Mouse (Mus musculus): Measurements from ENCODE around the gene Acp2. TPM values are rescaled to one million over a fixed set of nuclear protein-coding genes. Genes with fewer than 3 reads are reported as not detected.
A peak's percentile ranks its signal among the peaks of the same experiment; 100 is the strongest.
"Not testable (repeated sequence)": the region's sequence is repeated elsewhere in the genome, so short reads cannot be mapped to it uniquely, and the experiment has no call there.

Acp2 gene
- polyA plus RNA-seq, 1 experiment from 2014 or later = 27.7 TPM

DNA sequence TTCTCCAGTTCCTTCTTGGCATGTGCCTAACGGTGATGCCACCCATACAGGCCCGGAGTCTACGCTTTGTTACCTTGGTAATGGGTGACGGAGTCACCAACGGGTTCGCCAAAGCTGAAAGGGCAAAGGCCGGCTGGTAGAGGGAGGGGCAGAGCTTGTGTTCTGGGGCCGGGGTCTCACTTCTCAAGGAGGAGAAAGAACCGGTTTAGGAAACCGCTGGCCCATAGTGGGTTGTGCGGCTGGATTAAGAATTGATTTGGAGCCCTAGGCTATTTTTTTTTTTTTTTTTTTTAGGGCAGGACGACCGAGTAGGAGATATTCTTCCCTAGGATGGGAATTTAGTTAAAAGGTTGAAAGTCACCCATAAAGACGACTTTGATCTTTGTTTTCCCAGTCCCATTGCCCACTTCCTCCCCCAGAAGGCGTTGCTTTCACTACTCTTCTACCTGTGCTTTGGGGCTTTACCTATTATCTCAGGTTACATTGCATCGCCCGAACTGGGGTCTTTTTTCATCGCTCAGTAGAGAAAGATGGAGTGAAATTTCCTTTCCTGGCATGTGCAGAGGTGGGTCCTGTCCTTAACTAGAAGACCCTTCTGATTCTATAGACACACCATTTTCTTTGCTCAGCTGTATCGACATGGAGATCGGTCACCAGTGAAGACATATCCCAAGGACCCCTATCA lies 429 bp downstream of the Acp2 start:
- Histone ChIP-seq H3K27me3 (ENCODE audit: poor library complexity, severe bottlenecking) (no peaks in the 10 kb centered on the region), H3K4me3 (peak overlapping the region; percentile 85), H3K27ac (peak overlapping the region; percentile 94), H3K4me1 (peaks cover 25% of the 10 kb centered on the region), H3K36me3 (replicated peaks) (peaks cover 37% of the 10 kb centered on the region), H3K9me3 (no peaks in the 10 kb centered on the region)
- WGBS = 14% methylated on average over 20 of the region's 20 CpGs
- DNase-seq (ENCODE audit: extremely low spot score, low spot score) = no peak

DNA sequence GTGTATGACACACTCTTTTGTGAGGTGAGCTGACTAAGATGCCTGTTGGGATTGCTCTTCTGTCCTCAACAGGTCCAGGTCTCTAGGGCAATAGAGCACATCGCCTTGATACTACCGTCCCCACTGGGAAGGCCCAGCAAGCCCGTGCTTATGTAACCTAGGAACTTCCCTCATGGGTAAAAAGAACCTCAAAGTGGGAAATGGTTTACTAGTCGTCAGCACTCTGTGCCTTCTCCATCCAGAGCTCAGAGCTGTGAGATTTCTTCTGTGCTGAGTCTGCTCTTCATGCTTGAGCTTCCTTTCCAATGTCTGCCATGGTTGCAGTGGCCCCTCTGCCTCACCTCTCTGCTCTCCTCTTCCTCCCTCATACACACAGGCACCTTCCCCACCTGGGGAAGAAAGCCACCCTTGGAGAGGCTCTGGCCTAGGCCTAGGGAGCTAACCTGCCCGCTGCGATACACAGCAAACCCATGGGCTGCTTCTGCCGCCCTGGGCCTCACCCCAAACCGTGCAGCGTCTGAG lies 3.6 kb downstream of the Acp2 start:
- peaks cover 25% of the 10 kb centered on the region for H3K4me1 ChIP-seq
- H3K36me3 ChIP-seq (replicated peaks) = peaks cover 67% of the 10 kb centered on the region
- no peak overlapping the region for H3K27ac ChIP-seq
- H3K9me3 ChIP-seq = no peaks in the 10 kb centered on the region
- no peak for DNase-seq (ENCODE audit: extremely low spot score, low spot score)
- no peaks in the 10 kb centered on the region for H3K27me3 ChIP-seq (ENCODE audit: poor library complexity, severe bottlenecking)
- H3K4me3 ChIP-seq = no peak overlapping the region
- 95% methylated on average over 9 of the region's 9 CpGs for WGBS

DNA sequence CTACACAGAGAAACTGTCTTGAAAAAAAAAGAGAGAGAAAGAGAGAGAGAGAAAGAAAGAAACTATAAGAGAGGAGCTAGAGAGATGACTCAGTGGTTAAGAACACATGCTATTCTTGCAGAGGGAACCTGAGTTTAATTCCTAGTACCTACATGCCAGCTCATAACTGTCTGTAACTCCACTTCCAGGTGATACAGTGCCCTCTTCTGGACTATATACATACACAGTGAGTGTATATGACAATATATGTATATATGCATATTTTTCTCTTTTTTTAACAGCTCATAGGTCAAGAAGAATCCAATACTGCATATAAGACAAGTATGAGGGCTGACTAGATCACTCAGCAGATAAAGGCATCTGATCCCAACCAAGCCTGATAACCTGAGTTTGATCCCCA lies 10.6 kb downstream of the Acp2 start:
- no peak for DNase-seq (ENCODE audit: extremely low spot score, low spot score)
- Histone ChIP-seq H3K27ac (no peak overlapping the region), H3K27me3 (ENCODE audit: poor library complexity, severe bottlenecking) (no peaks in the 10 kb centered on the region), H3K4me3 (no peak overlapping the region), H3K9me3 (no peaks in the 10 kb centered on the region), H3K4me1 (no peaks in the 10 kb centered on the region), H3K36me3 (replicated peaks) (peaks cover 80% of the 10 kb centered on the region)

DNA sequence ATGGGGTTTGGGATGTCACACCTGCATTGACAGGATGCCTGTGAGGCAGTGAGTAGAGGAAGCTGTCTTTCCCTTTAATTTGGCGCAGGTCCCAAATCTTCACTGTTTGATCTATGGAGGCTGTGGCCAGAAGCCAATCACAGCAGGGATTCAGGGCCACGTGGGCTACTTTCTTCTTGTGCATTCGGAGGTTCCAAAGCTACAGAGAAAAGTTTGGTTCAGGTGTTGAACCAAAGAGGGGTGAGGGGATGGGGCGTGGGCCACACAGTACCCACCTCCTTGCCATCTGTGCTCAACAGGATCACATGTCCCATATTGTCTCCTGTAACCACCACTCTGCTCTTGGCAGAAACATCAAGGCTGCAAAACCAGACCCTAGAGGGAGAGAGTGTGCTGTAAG lies 14.3 kb downstream of the Acp2 start:
- 80% methylated on average over 4 of the region's 4 CpGs for WGBS
- no peak overlapping the region for H3K27ac ChIP-seq
- H3K4me3 ChIP-seq = no peak overlapping the region
- no peak for DNase-seq (ENCODE audit: extremely low spot score, low spot score)
- H3K27me3 ChIP-seq (ENCODE audit: poor library complexity, severe bottlenecking) = no peaks in the 10 kb centered on the region
- peaks cover 45% of the 10 kb centered on the region for H3K36me3 ChIP-seq (replicated peaks)
- H3K9me3 ChIP-seq = no peaks in the 10 kb centered on the region
- no peaks in the 10 kb centered on the region for H3K4me1 ChIP-seq

DNA sequence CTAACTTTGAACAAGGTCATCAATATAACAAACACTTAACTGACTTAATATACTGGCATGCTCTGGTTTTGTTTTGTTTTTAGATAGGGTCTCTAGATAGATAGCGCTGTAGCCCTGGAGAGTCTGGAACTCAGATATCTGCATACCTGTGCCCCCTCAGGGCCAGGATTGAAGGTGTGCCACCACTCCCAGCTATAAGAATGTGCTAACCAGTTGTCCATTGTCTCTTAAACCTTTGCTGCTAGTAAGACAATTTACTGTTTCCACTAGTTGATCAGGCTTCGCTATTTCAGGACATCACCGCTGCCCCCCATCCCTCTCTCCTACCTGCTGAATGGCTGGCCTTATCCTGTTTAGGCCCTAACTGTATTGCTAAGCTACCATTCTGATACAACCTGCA lies 17.8 kb downstream of the Acp2 start:
- H3K36me3 ChIP-seq (replicated peaks) = peaks cover 15% of the 10 kb centered on the region
- no peak overlapping the region for H3K27ac ChIP-seq
- no peaks in the 10 kb centered on the region for H3K9me3 ChIP-seq
- 95% methylated on average over 3 of the region's 3 CpGs for WGBS
- no peaks in the 10 kb centered on the region for H3K27me3 ChIP-seq (ENCODE audit: poor library complexity, severe bottlenecking)
- H3K4me1 ChIP-seq = no peaks in the 10 kb centered on the region
- no peak overlapping the region for H3K4me3 ChIP-seq
- DNase-seq (ENCODE audit: extremely low spot score, low spot score) = no peak

DNA sequence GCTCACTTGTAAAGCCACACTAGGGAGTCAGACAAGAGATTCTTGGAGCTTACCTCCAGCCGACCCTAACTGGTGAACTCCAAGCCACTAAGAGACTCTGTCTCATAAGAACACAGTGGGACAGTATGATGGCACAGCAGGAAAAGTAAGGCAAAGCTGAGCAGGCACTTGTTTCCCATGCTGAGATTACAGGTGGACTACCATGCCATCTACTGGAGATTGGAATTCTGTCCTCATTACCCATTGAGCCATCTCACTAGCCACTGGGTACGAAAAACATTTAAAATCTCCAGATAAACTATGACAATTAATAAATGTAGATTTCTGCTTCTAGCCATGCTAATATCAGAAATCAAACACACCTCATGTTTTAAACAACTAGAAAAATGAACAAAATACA lies 20.9 kb downstream of the Acp2 start:
- Histone ChIP-seq H3K4me3 (no peak overlapping the region), H3K36me3 (replicated peaks) (no peaks in the 10 kb centered on the region), H3K4me1 (no peaks in the 10 kb centered on the region), H3K9me3 (no peaks in the 10 kb centered on the region), H3K27me3 (ENCODE audit: poor library complexity, severe bottlenecking) (no peaks in the 10 kb centered on the region), H3K27ac (no peak overlapping the region)
- WGBS = 77% methylated on average over 2 of the region's 2 CpGs
- DNase-seq (ENCODE audit: extremely low spot score, low spot score) = no peak

DNA sequence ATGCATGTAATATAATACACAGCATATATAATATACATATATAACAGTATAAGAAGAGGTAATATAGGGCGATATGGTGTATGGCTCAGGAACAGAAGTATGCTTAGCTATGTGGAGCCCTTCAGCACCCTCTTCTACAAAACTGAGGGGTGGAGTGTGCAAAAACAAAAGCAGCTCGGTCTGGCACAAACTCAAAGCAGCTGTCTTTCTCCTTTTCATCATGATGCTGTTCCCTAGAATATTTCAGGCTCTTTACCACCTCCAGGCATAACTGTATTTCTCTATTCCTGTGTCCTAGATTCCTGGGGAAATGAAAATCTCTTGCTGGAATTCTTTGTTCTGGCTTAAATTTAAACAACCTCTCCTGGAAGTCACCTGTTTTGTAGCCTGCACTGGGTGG lies 27.1 kb downstream of the Acp2 start:
- no peak overlapping the region for H3K27ac ChIP-seq
- H3K4me1 ChIP-seq = no peaks in the 10 kb centered on the region
- WGBS = 70% methylated on average over 2 of the region's 2 CpGs
- H3K4me3 ChIP-seq = no peak overlapping the region
- H3K27me3 ChIP-seq (ENCODE audit: poor library complexity, severe bottlenecking) = no peaks in the 10 kb centered on the region
- 0 out of 2 replicates have a peak, but pooled peaks cover 6% of the 10 kb centered on the region for H3K36me3 ChIP-seq (replicated peaks)
- H3K9me3 ChIP-seq = no peaks in the 10 kb centered on the region
- DNase-seq (ENCODE audit: extremely low spot score, low spot score) = no peak

DNA sequence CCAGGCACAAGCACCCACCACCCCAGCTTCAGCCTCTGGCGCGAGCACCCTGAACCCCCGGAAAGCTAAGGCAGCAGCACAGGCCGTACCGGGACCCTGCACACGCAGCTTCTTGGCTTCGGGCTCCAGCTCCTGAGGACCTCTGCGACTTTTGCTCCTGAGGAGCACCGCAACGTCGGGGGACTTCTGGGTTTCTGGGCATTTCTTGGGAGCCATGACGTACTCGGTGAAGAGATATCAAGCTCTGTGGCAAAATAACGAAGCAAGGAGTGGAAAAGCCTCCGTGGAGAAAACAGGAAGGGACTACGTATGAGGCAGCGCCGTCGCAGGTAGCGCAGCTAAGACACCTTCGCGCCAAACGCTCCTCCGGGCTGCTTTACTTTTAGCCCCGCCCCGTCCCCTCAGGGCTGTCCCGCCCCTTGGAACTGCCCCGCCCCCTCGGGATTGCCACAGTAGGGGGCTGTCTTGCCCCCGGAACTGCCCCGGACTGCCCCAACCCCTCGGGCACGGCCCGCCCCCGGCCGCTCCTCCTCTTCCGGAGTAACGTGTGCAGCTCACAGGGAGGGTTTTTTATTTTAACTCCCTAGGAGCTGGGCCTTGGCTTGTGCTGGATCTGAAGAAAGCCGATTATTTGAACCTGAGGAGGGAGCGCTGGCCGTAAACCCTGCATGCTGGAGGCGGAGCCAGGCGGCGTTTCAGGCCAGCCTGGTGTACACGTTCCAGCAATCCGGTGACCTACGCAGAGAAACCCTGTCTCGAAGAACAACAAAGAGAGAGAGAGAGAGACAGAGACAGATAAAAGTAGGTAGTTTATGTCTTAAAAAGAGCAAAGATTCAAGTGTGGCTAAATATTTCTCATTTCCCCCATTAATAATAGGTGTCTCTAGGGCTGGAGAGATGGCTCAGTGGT lies 34.2 kb downstream of the Acp2 start, which contains the start of gene Ddb2:
Gene Ddb2, minus strand, starts transcription at position 382 of the 910 bp plus-strand sequence.
- Histone ChIP-seq H3K27me3 (ENCODE audit: poor library complexity, severe bottlenecking) (no peaks in the 10 kb centered on the region), H3K27ac (peak within 1 kb of the TSS; percentile 89), H3K4me1 (peaks cover 12% of the 10 kb centered on the region), H3K36me3 (replicated peaks) (0 out of 2 replicates have a peak, but pooled peaks cover 6% of the 10 kb centered on the region), H3K9me3 (no peaks in the 10 kb centered on the region), H3K4me3 (peak within 1 kb of the TSS; percentile 64)
- under 1% methylated on average over 48 of the region's 48 CpGs for WGBS
- DNase-seq (ENCODE audit: extremely low spot score, low spot score) = peak; percentile 97

DNA sequence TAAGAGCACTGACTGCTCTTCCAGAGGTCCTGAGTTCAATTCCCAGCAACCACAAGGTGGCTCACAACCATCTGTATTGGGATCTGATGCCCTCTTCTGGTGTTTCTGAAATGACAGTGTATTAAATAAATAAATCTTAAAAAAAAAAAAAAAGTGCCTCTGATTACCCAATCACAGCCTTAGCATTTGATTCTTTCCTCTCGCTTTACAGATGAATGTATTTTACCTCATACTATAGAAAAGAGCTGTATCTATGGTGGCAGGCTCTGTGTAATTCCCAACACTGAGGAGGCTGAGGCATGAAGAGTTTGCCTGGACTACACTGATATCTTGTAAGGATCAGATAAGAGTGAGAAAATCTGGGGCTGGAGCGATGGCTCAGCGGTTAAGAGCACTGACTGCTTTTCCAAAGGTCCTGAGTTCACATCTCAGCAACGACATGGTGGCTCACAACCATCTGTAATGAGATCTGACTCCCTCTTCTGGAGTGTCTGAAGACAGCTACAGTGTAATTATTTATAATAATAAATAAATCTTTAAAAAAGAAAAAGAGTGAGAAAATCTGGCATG lies 34.9 kb downstream of the Acp2 start:
- Histone ChIP-seq H3K4me1 (peaks cover 12% of the 10 kb centered on the region), H3K4me3 (peak overlapping the region; percentile 64), H3K27ac (peak overlapping the region; percentile 89)
- not testable (repeated sequence) for H3K36me3 ChIP-seq (replicated peaks); DNase-seq (ENCODE audit: extremely low spot score, low spot score); H3K9me3 ChIP-seq; H3K27me3 ChIP-seq (ENCODE audit: poor library complexity, severe bottlenecking)
- 27% methylated on average over 4 of the region's 4 CpGs for WGBS

DNA sequence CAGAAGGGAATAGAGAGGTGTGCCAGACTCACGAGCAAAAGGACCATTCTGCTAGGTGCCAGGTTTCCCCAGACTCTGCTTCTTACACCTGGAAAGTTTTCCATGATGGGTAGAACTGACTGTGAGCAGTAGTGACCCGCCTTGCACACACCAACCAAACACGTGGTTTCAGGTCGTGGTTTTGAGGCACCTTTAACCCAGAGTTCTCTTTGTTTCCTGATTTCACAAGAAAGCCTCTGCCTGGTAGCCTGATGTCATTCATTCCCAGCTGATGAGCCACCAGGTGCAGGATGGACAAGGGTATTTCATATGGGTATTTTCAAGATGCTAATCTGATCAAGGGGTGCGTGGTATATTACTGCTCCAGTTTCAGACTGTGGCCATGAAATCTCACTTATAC lies 39.9 kb downstream of the Acp2 start:
- H3K4me3 ChIP-seq = no peak overlapping the region
- H3K27me3 ChIP-seq (ENCODE audit: poor library complexity, severe bottlenecking) = no peaks in the 10 kb centered on the region
- WGBS = 79% methylated on average over 5 of the region's 5 CpGs
- no peaks in the 10 kb centered on the region for H3K9me3 ChIP-seq
- H3K36me3 ChIP-seq (replicated peaks) = no peaks in the 10 kb centered on the region
- no peak for DNase-seq (ENCODE audit: extremely low spot score, low spot score)
- H3K4me1 ChIP-seq = peaks cover 15% of the 10 kb centered on the region
- no peak overlapping the region for H3K27ac ChIP-seq

DNA sequence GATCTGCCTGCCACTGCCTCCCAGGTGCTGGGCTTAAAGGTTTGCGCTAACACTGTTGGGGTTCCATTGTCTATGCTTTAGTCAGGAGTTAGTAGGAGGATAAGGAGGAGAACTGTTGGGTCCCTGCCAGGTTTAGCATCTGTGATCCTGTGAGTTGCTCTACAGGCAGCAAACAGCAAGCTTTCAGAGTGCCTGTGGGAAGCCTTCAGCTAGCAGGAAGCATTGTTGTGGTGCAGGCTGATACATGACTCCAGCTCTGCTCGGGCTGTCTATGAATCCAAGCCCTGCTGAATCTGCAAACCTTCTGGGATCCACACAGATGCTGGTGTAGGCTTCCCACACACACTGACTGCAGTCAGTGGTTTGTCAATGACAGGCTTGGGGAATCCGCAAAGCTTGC lies 40.7 kb downstream of the Acp2 start:
- H3K27me3 ChIP-seq (ENCODE audit: poor library complexity, severe bottlenecking) = no peaks in the 10 kb centered on the region
- DNase-seq (ENCODE audit: extremely low spot score, low spot score) = no peak
- no peaks in the 10 kb centered on the region for H3K36me3 ChIP-seq (replicated peaks)
- H3K27ac ChIP-seq = 0 out of 2 replicates have a peak overlapping the region, but pooled peaks have one; percentile 6
- WGBS = 68% methylated on average over 3 of the region's 3 CpGs
- H3K4me3 ChIP-seq = no peak overlapping the region
- no peaks in the 10 kb centered on the region for H3K9me3 ChIP-seq
- peaks cover 12% of the 10 kb centered on the region for H3K4me1 ChIP-seq

DNA sequence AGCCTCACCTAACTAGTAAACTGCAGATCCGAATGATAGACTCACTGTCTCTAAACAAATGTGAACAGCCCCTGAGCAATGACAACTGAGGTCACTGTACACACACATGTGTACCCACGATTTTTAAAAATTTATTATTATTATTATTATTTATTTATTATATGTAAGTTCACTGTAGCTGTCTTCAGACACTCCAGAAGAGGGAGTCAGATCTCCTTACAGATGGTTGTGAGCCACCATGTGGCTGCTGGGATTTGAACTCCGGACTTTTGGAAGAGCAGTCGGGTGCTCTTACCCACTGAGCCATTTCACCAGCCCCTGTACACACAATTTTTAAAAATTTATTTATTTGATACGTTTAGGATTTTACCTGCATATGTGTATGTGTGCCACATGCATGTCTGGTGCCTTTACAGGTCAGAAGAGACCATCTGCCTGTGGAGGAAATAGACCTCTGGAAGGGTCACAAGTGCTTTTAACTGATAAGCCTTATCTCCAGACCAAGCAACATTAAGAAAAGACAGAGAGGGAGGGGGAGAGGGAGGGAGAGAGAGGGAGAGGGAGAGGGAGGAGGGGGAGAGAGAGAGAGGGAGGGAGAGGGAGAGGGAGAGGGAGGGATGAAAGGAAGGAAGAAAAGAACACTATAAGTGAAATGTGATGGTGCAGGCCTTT lies 42.0 kb downstream of the Acp2 start:
- Histone ChIP-seq H3K4me1 (peaks cover 12% of the 10 kb centered on the region), H3K27ac (no peak overlapping the region), H3K36me3 (replicated peaks) (no peaks in the 10 kb centered on the region), H3K9me3 (no peaks in the 10 kb centered on the region), H3K4me3 (no peak overlapping the region), H3K27me3 (ENCODE audit: poor library complexity, severe bottlenecking) (no peaks in the 10 kb centered on the region)
- 86% methylated on average over 5 of the region's 5 CpGs for WGBS
- DNase-seq (ENCODE audit: extremely low spot score, low spot score) = no peak
